Mouse (Mus musculus): ENCODE measurements at regions not wholly inside any gene's neighbourhood (a gene's known extent, or its start where the extent isn't known, plus 50 kb on each side); places are given as distances from the start of the nearest gene placed in this dataset.
A peak's percentile ranks its signal among the peaks of the same experiment; 100 is the strongest.

GRCm38 (mm10) chr2:56576588-56576987 lies 547.2 kb downstream of the Nr4a2 start:
- DNase-seq (ENCODE audit: low spot score) (no peak), ATAC-seq (replicated peaks; ENCODE audit: low FRiP score) (peak; percentile 16; the same call in 1 of the 2 replicates)
- H3K9ac ChIP-seq (ENCODE audit: low read length), result no peak overlapping the region

GRCm38 (mm10) chr2:56572757-56573156 lies 551.0 kb downstream of the Nr4a2 start:
- no peaks in the 10 kb centered on the region for H3K36me3 ChIP-seq (ENCODE audit: control insufficient read depth, insufficient read depth, low read length)
- H3K27ac ChIP-seq (ENCODE audit: low read depth, low read length), result no peak overlapping the region
- ATAC-seq (replicated peaks; ENCODE audit: low FRiP score), result peak; percentile 57; the same call in 1 of the 2 replicates
- H3K4me1 ChIP-seq (replicated peaks; ENCODE audit: control insufficient read depth, insufficient read depth, low read length), result no peaks in the 10 kb centered on the region
- H3K27me3 ChIP-seq (ENCODE audit: control insufficient read depth, insufficient read depth, low read length), result no peaks in the 10 kb centered on the region
- H3K4me3 ChIP-seq (ENCODE audit: low read depth, low read length), result no peak overlapping the region
- DNase-seq (ENCODE audit: low spot score), result no peak
- no peak overlapping the region for H3K4me2 ChIP-seq (ENCODE audit: low read depth, low read length, severe bottlenecking)
- WGBS, result 78% methylated on average over 2 of the region's 2 CpGs
- no peaks in the 10 kb centered on the region for H3K9me3 ChIP-seq (ENCODE audit: control insufficient read depth, low read length)
- H3K9ac ChIP-seq (ENCODE audit: low read length), result no peak overlapping the region

More at GRCm38 (mm10) chr2:56576588-56576987, 547.2 kb downstream of the Nr4a2 start:
- no peaks in the 10 kb centered on the region for H3K36me3 ChIP-seq (ENCODE audit: control insufficient read depth, insufficient read depth, low read length)
- no peak overlapping the region for H3K4me3 ChIP-seq (ENCODE audit: low read depth, low read length)
- no peaks in the 10 kb centered on the region for H3K27me3 ChIP-seq (ENCODE audit: control insufficient read depth, insufficient read depth, low read length)
- H3K4me2 ChIP-seq (ENCODE audit: low read depth, low read length, severe bottlenecking), result no peak overlapping the region
- WGBS, result 58% methylated on average over 3 of the region's 3 CpGs
- no peaks in the 10 kb centered on the region for H3K9me3 ChIP-seq (ENCODE audit: control insufficient read depth, low read length)
- no peaks in the 10 kb centered on the region for H3K4me1 ChIP-seq (replicated peaks; ENCODE audit: control insufficient read depth, insufficient read depth, low read length)
- no peak overlapping the region for H3K27ac ChIP-seq (ENCODE audit: low read depth, low read length)

- Histone ChIP-seq H3K4me1 (replicated peaks; ENCODE audit: control insufficient read depth, insufficient read depth, low read length) (no peaks in the 10 kb centered on the region), H3K36me3 (ENCODE audit: control insufficient read depth, insufficient read depth, low read length) (no peaks in the 10 kb centered on the region), H3K27me3 (ENCODE audit: control insufficient read depth, insufficient read depth, low read length) (no peaks in the 10 kb centered on the region), H3K9me3 (ENCODE audit: control insufficient read depth, low read length) (no peaks in the 10 kb centered on the region), H3K4me3 (ENCODE audit: low read depth, low read length) (no peak overlapping the region), H3K4me2 (ENCODE audit: low read depth, low read length, severe bottlenecking) (no peak overlapping the region), H3K27ac (ENCODE audit: low read depth, low read length) (no peak overlapping the region), H3K9ac (ENCODE audit: low read length) (no peak overlapping the region)
- ATAC-seq (replicated peaks; ENCODE audit: low FRiP score) (no peak), DNase-seq (ENCODE audit: low spot score) (no peak)
- WGBS, result 82% methylated on average over 2 of the region's 2 CpGs
Measured at GRCm38 (mm10) chr2:56561321-56561720, 562.5 kb downstream of the Nr4a2 start.

GRCm38 (mm10) chr2:56552197-56552964 lies 571.4 kb downstream of the Nr4a2 start:
- Histone ChIP-seq H3K27ac (ENCODE audit: low read depth, low read length) (no peak overlapping the region), H3K9ac (ENCODE audit: low read length) (no peak overlapping the region), H3K9me3 (ENCODE audit: control insufficient read depth, low read length) (no peaks in the 10 kb centered on the region), H3K4me1 (replicated peaks; ENCODE audit: control insufficient read depth, insufficient read depth, low read length) (no peaks in the 10 kb centered on the region), H3K4me2 (ENCODE audit: low read depth, low read length, severe bottlenecking) (no peak overlapping the region), H3K36me3 (ENCODE audit: control insufficient read depth, insufficient read depth, low read length) (no peaks in the 10 kb centered on the region), H3K27me3 (ENCODE audit: control insufficient read depth, insufficient read depth, low read length) (no peaks in the 10 kb centered on the region), H3K4me3 (ENCODE audit: low read depth, low read length) (no peak overlapping the region)
- DNase-seq (ENCODE audit: low spot score) (no peak), ATAC-seq (replicated peaks; ENCODE audit: low FRiP score) (no peak)
- WGBS, result 80% methylated on average over 7 of the region's 7 CpGs

GRCm38 (mm10) chr2:56550163-56550562 lies 573.6 kb downstream of the Nr4a2 start:
- H3K4me3 ChIP-seq (ENCODE audit: low read depth, low read length), result no peak overlapping the region
- no peak for DNase-seq (ENCODE audit: low spot score)
- no peak overlapping the region for H3K9ac ChIP-seq (ENCODE audit: low read length)
- H3K4me2 ChIP-seq (ENCODE audit: low read depth, low read length, severe bottlenecking), result no peak overlapping the region
- no peaks in the 10 kb centered on the region for H3K4me1 ChIP-seq (replicated peaks; ENCODE audit: control insufficient read depth, insufficient read depth, low read length)
- no peaks in the 10 kb centered on the region for H3K36me3 ChIP-seq (ENCODE audit: control insufficient read depth, insufficient read depth, low read length)
- 80% methylated on average over 2 of the region's 2 CpGs for WGBS
- H3K27me3 ChIP-seq (ENCODE audit: control insufficient read depth, insufficient read depth, low read length), result no peaks in the 10 kb centered on the region
- no peak for ATAC-seq (replicated peaks; ENCODE audit: low FRiP score)
- no peaks in the 10 kb centered on the region for H3K9me3 ChIP-seq (ENCODE audit: control insufficient read depth, low read length)
- no peak overlapping the region for H3K27ac ChIP-seq (ENCODE audit: low read depth, low read length)

- Histone ChIP-seq H3K9me3 (ENCODE audit: control insufficient read depth, low read length) (no peaks in the 10 kb centered on the region), H3K36me3 (ENCODE audit: control insufficient read depth, insufficient read depth, low read length) (no peaks in the 10 kb centered on the region), H3K27ac (ENCODE audit: low read depth, low read length) (no peak overlapping the region), H3K4me3 (ENCODE audit: low read depth, low read length) (no peak overlapping the region), H3K4me2 (ENCODE audit: low read depth, low read length, severe bottlenecking) (no peak overlapping the region), H3K9ac (ENCODE audit: low read length) (no peak overlapping the region), H3K4me1 (replicated peaks; ENCODE audit: control insufficient read depth, insufficient read depth, low read length) (no peaks in the 10 kb centered on the region), H3K27me3 (ENCODE audit: control insufficient read depth, insufficient read depth, low read length) (no peaks in the 10 kb centered on the region)
- 84% methylated on average over 2 of the region's 2 CpGs for WGBS
- ATAC-seq (replicated peaks; ENCODE audit: low FRiP score) (no peak), DNase-seq (ENCODE audit: low spot score) (no peak)
Measured at GRCm38 (mm10) chr2:56540714-56541113, 583.1 kb downstream of the Nr4a2 start.

- Histone ChIP-seq H3K4me3 (ENCODE audit: low read depth, low read length) (no peak overlapping the region), H3K9me3 (ENCODE audit: control insufficient read depth, low read length) (no peaks in the 10 kb centered on the region), H3K27ac (ENCODE audit: low read depth, low read length) (no peak overlapping the region), H3K4me2 (ENCODE audit: low read depth, low read length, severe bottlenecking) (no peak overlapping the region), H3K27me3 (ENCODE audit: control insufficient read depth, insufficient read depth, low read length) (no peaks in the 10 kb centered on the region), H3K4me1 (replicated peaks; ENCODE audit: control insufficient read depth, insufficient read depth, low read length) (no peaks in the 10 kb centered on the region), H3K9ac (ENCODE audit: low read length) (no peak overlapping the region), H3K36me3 (ENCODE audit: control insufficient read depth, insufficient read depth, low read length) (no peaks in the 10 kb centered on the region)
- DNase-seq (ENCODE audit: low spot score) (no peak), ATAC-seq (replicated peaks; ENCODE audit: low FRiP score) (no peak)
- WGBS, result 89% methylated on average over 8 of the region's 8 CpGs
Measured at GRCm38 (mm10) chr2:56539828-56540227, 584.0 kb downstream of the Nr4a2 start.

- 81% methylated on average over 7 of the region's 7 CpGs for WGBS
- Histone ChIP-seq H3K4me2 (ENCODE audit: low read depth, low read length, severe bottlenecking) (no peak overlapping the region), H3K4me1 (replicated peaks; ENCODE audit: control insufficient read depth, insufficient read depth, low read length) (no peaks in the 10 kb centered on the region), H3K27ac (ENCODE audit: low read depth, low read length) (no peak overlapping the region), H3K9ac (ENCODE audit: low read length) (no peak overlapping the region), H3K27me3 (ENCODE audit: control insufficient read depth, insufficient read depth, low read length) (no peaks in the 10 kb centered on the region), H3K4me3 (ENCODE audit: low read depth, low read length) (no peak overlapping the region), H3K9me3 (ENCODE audit: control insufficient read depth, low read length) (no peaks in the 10 kb centered on the region), H3K36me3 (ENCODE audit: control insufficient read depth, insufficient read depth, low read length) (no peaks in the 10 kb centered on the region)
- ATAC-seq (replicated peaks; ENCODE audit: low FRiP score), result no peak
- no peak for DNase-seq (ENCODE audit: low spot score)
Measured at GRCm38 (mm10) chr2:56519428-56519827, 604.4 kb downstream of the Nr4a2 start.
